Mouse (Mus musculus): ENCODE measurements around the gene Nxpe4. TPM values are rescaled to one million over a fixed set of nuclear protein-coding genes. Genes with fewer than 3 reads are reported as not detected.

Nxpe4 gene
- total and polyA plus RNA-seq, 3 experiments: 9.2 to 14.9 TPM; not detected in 1

DNA sequence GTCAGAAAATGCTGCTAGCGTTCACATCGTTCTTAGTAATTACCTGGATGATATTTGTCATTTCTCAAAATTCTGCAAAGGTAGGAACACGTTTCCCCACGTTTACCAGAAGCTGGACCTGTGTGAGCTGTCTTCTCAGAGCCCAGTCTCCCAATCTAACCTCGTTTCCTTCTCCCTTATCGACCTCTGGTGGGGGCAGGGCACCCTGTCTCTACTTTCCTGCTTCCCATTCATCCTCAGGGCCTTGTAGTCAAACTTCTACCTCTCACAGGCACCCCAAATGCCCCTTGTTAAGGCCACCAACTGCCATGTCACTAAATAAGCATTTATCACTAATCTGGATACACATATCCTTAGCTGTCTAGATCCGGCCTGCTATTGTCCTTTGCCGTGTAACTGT, 257.0 kb downstream of the Nxpe4 start:
- H3K79me2 ChIP-seq (ENCODE audit: control insufficient read depth, insufficient read depth, low read length, poor library complexity): no peaks in the 10 kb centered on the region
- H3K9me3 ChIP-seq (replicated peaks; ENCODE audit: insufficient read depth, low read length): no peaks in the 10 kb centered on the region
- H3K4me3 ChIP-seq (ENCODE audit: control insufficient read depth in 1 of 2, insufficient read depth in 1 of 2, low read depth in 2 of 2, low read length in 2 of 2): no peak overlapping the region
- no peak overlapping the region for H3K9ac ChIP-seq (ENCODE audit: control insufficient read depth, low read depth, low read length, poor library complexity, severe bottlenecking)
- no peak for DNase-seq (ENCODE audit: low read depth, low spot score)
- no peak for TF ChIP-seq GATA1 (IDR thresholded peaks at IDR 0.05; ENCODE audit: low read depth, low read length)
- no peak for TF ChIP-seq KAT2A (conservative IDR thresholded peaks at IDR 0.05; ENCODE audit: low read depth, low read length)
- TF ChIP-seq RAD21 (IDR thresholded peaks at IDR 0.05; ENCODE audit: low read depth, low read length): no peak
- TF ChIP-seq ZKSCAN1 (IDR thresholded peaks at IDR 0.05; ENCODE audit: low read depth, low read length): no peak
- no peak for TF ChIP-seq RCOR1 (IDR thresholded peaks at IDR 0.05; ENCODE audit: low read depth, low read length)
- H3K4me1 ChIP-seq (ENCODE audit: control insufficient read depth in 1 of 2, insufficient read depth in 2 of 2, low read length in 2 of 2): no peaks in the 10 kb centered on the region
- peaks cover 0 to 2% of the 10 kb centered on the region in 2 experiments; a peak in 2 of 4 replicates for H3K27me3 ChIP-seq (ENCODE audit: control insufficient read depth in 1 of 2, insufficient read depth in 2 of 2, low read length in 2 of 2)
- H3K27ac ChIP-seq (ENCODE audit: control insufficient read depth, low read depth, low read length): no peak overlapping the region
- H3K36me3 ChIP-seq (ENCODE audit: control insufficient read depth in 1 of 2, insufficient read depth in 2 of 2, low read length in 2 of 2): no peaks in the 10 kb centered on the region

DNA sequence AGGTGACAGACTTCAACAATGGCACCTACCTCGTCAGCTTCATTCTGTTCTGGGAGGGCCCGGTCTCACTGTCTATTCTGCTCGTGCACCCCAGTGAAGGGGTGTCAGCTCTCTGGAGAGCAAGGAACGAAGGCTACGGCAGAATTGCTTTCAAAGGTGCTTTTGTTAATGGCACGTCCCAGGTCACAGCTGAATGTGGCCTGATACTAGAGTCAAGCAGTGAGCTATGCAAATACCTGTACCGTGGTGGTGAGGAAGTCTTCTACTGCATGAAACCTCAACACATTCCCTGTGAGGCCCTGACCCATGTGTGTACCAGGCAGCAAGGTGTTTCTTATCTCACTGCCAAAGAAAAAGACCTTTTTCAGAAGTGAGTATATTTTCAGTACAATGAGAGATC, 258.6 kb downstream of the Nxpe4 start:
- no peak for TF ChIP-seq RAD21 (IDR thresholded peaks at IDR 0.05; ENCODE audit: low read depth, low read length)
- no peak for TF ChIP-seq MAX (IDR thresholded peaks at IDR 0.05; ENCODE audit: low read length)
- no peak for TF ChIP-seq ZKSCAN1 (IDR thresholded peaks at IDR 0.05; ENCODE audit: low read depth, low read length)
- no peak for TF ChIP-seq E2F4 (IDR thresholded peaks at IDR 0.05; ENCODE audit: borderline replicate concordance, low read depth, low read length)
- no peak for TF ChIP-seq MEF2A (IDR thresholded peaks at IDR 0.05; ENCODE audit: extremely low read depth, insufficient replicate concordance, low read depth, low read length, poor library complexity, severe bottlenecking)
- TF ChIP-seq BHLHE40 (IDR thresholded peaks at IDR 0.05; ENCODE audit: borderline replicate concordance, low read depth, low read length): no peak
- TF ChIP-seq MAFK (IDR thresholded peaks at IDR 0.05; ENCODE audit: borderline replicate concordance, low read depth, low read length): no peak
- TF ChIP-seq TBP (IDR thresholded peaks at IDR 0.05; ENCODE audit: low read depth, low read length): no peak
- H3K4me3 ChIP-seq (ENCODE audit: control insufficient read depth in 1 of 2, insufficient read depth in 1 of 2, low read depth in 2 of 2, low read length in 2 of 2): no peak overlapping the region
- H3K9ac ChIP-seq (ENCODE audit: control insufficient read depth, low read depth, low read length, poor library complexity, severe bottlenecking): no peak overlapping the region
- DNase-seq (ENCODE audit: low read depth, low spot score): no peak
- H3K27me3 ChIP-seq (ENCODE audit: control insufficient read depth in 1 of 2, insufficient read depth in 2 of 2, low read length in 2 of 2): no peaks in the 10 kb centered on the region; a peak in 1 of 4 replicates
- H3K9me3 ChIP-seq (replicated peaks; ENCODE audit: insufficient read depth, low read length): no peaks in the 10 kb centered on the region
- no peaks in the 10 kb centered on the region for H3K79me2 ChIP-seq (ENCODE audit: control insufficient read depth, insufficient read depth, low read length, poor library complexity)
- no peak overlapping the region for H3K27ac ChIP-seq (ENCODE audit: control insufficient read depth, low read depth, low read length)
- H3K36me3 ChIP-seq (ENCODE audit: control insufficient read depth in 1 of 2, insufficient read depth in 2 of 2, low read length in 2 of 2): no peaks in the 10 kb centered on the region
- H3K4me1 ChIP-seq (ENCODE audit: control insufficient read depth in 1 of 2, insufficient read depth in 2 of 2, low read length in 2 of 2): no peaks in the 10 kb centered on the region

DNA sequence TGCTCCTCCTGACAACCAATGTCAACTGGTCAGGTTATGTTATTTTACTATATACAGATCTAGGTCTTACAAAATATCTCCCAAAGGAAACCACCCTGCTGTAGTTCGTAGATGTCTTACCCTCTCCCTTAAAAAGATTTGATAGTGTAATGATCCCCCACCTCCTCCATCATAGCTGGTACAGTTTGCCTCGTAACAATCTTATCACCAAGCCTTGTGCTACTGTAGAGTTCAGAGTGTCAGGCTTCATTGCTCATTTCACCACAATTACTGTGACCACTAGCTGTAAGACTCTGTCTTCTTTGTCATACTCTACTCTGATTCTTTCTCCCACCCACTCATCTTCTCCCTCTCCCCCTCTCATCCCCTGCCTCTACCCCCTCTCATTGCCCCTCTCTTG, 259.2 kb downstream of the Nxpe4 start:
- Histone ChIP-seq H3K4me1 (ENCODE audit: control insufficient read depth in 1 of 2, insufficient read depth in 2 of 2, low read length in 2 of 2) (no peaks in the 10 kb centered on the region), H3K36me3 (ENCODE audit: control insufficient read depth in 1 of 2, insufficient read depth in 2 of 2, low read length in 2 of 2) (no peaks in the 10 kb centered on the region), H3K9ac (ENCODE audit: control insufficient read depth, low read depth, low read length, poor library complexity, severe bottlenecking) (no peak overlapping the region), H3K27me3 (ENCODE audit: control insufficient read depth in 1 of 2, insufficient read depth in 2 of 2, low read length in 2 of 2) (no peaks in the 10 kb centered on the region; a peak in 1 of 4 replicates), H3K27ac (ENCODE audit: control insufficient read depth, low read depth, low read length) (no peak overlapping the region), H3K4me3 (ENCODE audit: control insufficient read depth in 1 of 2, insufficient read depth in 1 of 2, low read depth in 2 of 2, low read length in 2 of 2) (no peak overlapping the region), H3K9me3 (replicated peaks; ENCODE audit: insufficient read depth, low read length) (no peaks in the 10 kb centered on the region), H3K79me2 (ENCODE audit: control insufficient read depth, insufficient read depth, low read length, poor library complexity) (no peaks in the 10 kb centered on the region)
- no peak for TF ChIP-seq ETS1 (IDR thresholded peaks at IDR 0.05; ENCODE audit: low read depth, low read length)
- no peak for TF ChIP-seq USF1 (IDR thresholded peaks at IDR 0.05; ENCODE audit: low read depth, low read length)
- no peak for DNase-seq (ENCODE audit: low read depth, low spot score)
